Mouse (Mus musculus) ES-E14 (cell line): ENCODE data around the gene Psma7.

ENCODE experiments used
- HCFC1 ChIP-seq: IDR thresholded peaks from 2 replicates; pipeline ENCODE4 v1.6.1; 2012; ENCODE audit warnings: low read length, inconsistent platforms, borderline replicate concordance; ENCODE audit not compliant: insufficient read depth
- MAFK ChIP-seq: IDR thresholded peaks from 2 replicates; pipeline ENCODE4 v1.6.1; 2014; ENCODE audit warnings: mild to moderate bottlenecking, low read depth, low read length, inconsistent platforms; ENCODE audit not compliant: insufficient read depth
- ZC3H11A ChIP-seq: IDR thresholded peaks from 2 replicates; pipeline ENCODE4 v1.6.1; 2012; ENCODE audit warnings: low read depth, mild to moderate bottlenecking, inconsistent platforms, low read length, borderline replicate concordance

GRCm38 (mm10) chr2:180045283-180045682, 3.0 kb upstream of the Psma7 start:
- TF ChIP-seq ZC3H11A (no peak), HCFC1 (no peak), MAFK (no peak)
